Mouse (Mus musculus): ENCODE measurements around the gene Timp2. TPM values are rescaled to one million over a fixed set of nuclear protein-coding genes. Genes with fewer than 3 reads are reported as not detected.

The Timp2 gene
- polyA plus RNA-seq, 1 experiment: 967 TPM

- no peak overlapping the region for H3K4me3 ChIP-seq (ENCODE audit: insufficient read depth, low read length)
- H3K27ac ChIP-seq (ENCODE audit: insufficient read depth, low read length): peak overlapping the region; percentile 85
- H3K4me1 ChIP-seq (ENCODE audit: control insufficient read depth, insufficient read depth, low read length): peaks cover 28% of the 10 kb centered on the region
- TF ChIP-seq POLR2A (IDR thresholded peaks at IDR 0.05; ENCODE audit: low read depth, low read length): no peak
- TF ChIP-seq CTCF (IDR thresholded peaks at IDR 0.05; ENCODE audit: borderline replicate concordance, insufficient read depth, low read length): no peak
Measured at GRCm38 (mm10) chr11:118328511-118328910, 27.0 kb downstream of the Timp2 start.

- no peak overlapping the region for H3K4me3 ChIP-seq (ENCODE audit: insufficient read depth, low read length)
- TF ChIP-seq CTCF (IDR thresholded peaks at IDR 0.05; ENCODE audit: borderline replicate concordance, insufficient read depth, low read length): no peak
- peak; percentile 28 for TF ChIP-seq POLR2A (IDR thresholded peaks at IDR 0.05; ENCODE audit: low read depth, low read length)
- H3K27ac ChIP-seq (ENCODE audit: insufficient read depth, low read length): peak overlapping the region; percentile 88
- H3K4me1 ChIP-seq (ENCODE audit: control insufficient read depth, insufficient read depth, low read length): peaks cover 34% of the 10 kb centered on the region
Measured at GRCm38 (mm10) chr11:118326991-118327971, 28.3 kb downstream of the Timp2 start.

- H3K27ac ChIP-seq (ENCODE audit: insufficient read depth, low read length): peak overlapping the region; percentile 88
- peaks cover 40% of the 10 kb centered on the region for H3K4me1 ChIP-seq (ENCODE audit: control insufficient read depth, insufficient read depth, low read length)
- TF ChIP-seq POLR2A (IDR thresholded peaks at IDR 0.05; ENCODE audit: low read depth, low read length) (no peak), CTCF (IDR thresholded peaks at IDR 0.05; ENCODE audit: borderline replicate concordance, insufficient read depth, low read length) (no peak)
- no peak overlapping the region for H3K4me3 ChIP-seq (ENCODE audit: insufficient read depth, low read length)
Measured at GRCm38 (mm10) chr11:118326491-118326890, 29.0 kb downstream of the Timp2 start.

- peak overlapping the region; percentile 86 for H3K27ac ChIP-seq (ENCODE audit: insufficient read depth, low read length)
- H3K4me3 ChIP-seq (ENCODE audit: insufficient read depth, low read length): no peak overlapping the region
- peaks cover 40% of the 10 kb centered on the region for H3K4me1 ChIP-seq (ENCODE audit: control insufficient read depth, insufficient read depth, low read length)
- TF ChIP-seq POLR2A (IDR thresholded peaks at IDR 0.05; ENCODE audit: low read depth, low read length): no peak
- TF ChIP-seq CTCF (IDR thresholded peaks at IDR 0.05; ENCODE audit: borderline replicate concordance, insufficient read depth, low read length): no peak
Measured at GRCm38 (mm10) chr11:118324541-118324940, 31.0 kb downstream of the Timp2 start.

GRCm38 (mm10) chr11:118323974-118324373 lies 31.6 kb downstream of the Timp2 start:
- TF ChIP-seq CTCF (IDR thresholded peaks at IDR 0.05; ENCODE audit: borderline replicate concordance, insufficient read depth, low read length) (no peak), POLR2A (IDR thresholded peaks at IDR 0.05; ENCODE audit: low read depth, low read length) (no peak)
- Histone ChIP-seq H3K4me3 (ENCODE audit: insufficient read depth, low read length) (no peak overlapping the region), H3K27ac (ENCODE audit: insufficient read depth, low read length) (peak overlapping the region; percentile 86), H3K4me1 (ENCODE audit: control insufficient read depth, insufficient read depth, low read length) (peaks cover 40% of the 10 kb centered on the region)

- no peak overlapping the region for H3K4me3 ChIP-seq (ENCODE audit: insufficient read depth, low read length)
- H3K27ac ChIP-seq (ENCODE audit: insufficient read depth, low read length): no peak overlapping the region
- TF ChIP-seq CTCF (IDR thresholded peaks at IDR 0.05; ENCODE audit: borderline replicate concordance, insufficient read depth, low read length) (no peak), POLR2A (IDR thresholded peaks at IDR 0.05; ENCODE audit: low read depth, low read length) (no peak)
- H3K4me1 ChIP-seq (ENCODE audit: control insufficient read depth, insufficient read depth, low read length): peaks cover 29% of the 10 kb centered on the region
Measured at GRCm38 (mm10) chr11:118322647-118323046, 32.9 kb downstream of the Timp2 start.

- H3K27ac ChIP-seq (ENCODE audit: insufficient read depth, low read length): no peak overlapping the region
- TF ChIP-seq POLR2A (IDR thresholded peaks at IDR 0.05; ENCODE audit: low read depth, low read length): no peak
- no peak for TF ChIP-seq CTCF (IDR thresholded peaks at IDR 0.05; ENCODE audit: borderline replicate concordance, insufficient read depth, low read length)
- H3K4me3 ChIP-seq (ENCODE audit: insufficient read depth, low read length): no peak overlapping the region
- H3K4me1 ChIP-seq (ENCODE audit: control insufficient read depth, insufficient read depth, low read length): peaks cover 29% of the 10 kb centered on the region
Measured at GRCm38 (mm10) chr11:118321971-118322370, 33.6 kb downstream of the Timp2 start.

GRCm38 (mm10) chr11:118321500-118321899 lies 34.0 kb downstream of the Timp2 start:
- H3K4me1 ChIP-seq (ENCODE audit: control insufficient read depth, insufficient read depth, low read length): peaks cover 27% of the 10 kb centered on the region
- no peak overlapping the region for H3K4me3 ChIP-seq (ENCODE audit: insufficient read depth, low read length)
- TF ChIP-seq CTCF (IDR thresholded peaks at IDR 0.05; ENCODE audit: borderline replicate concordance, insufficient read depth, low read length) (no peak), POLR2A (IDR thresholded peaks at IDR 0.05; ENCODE audit: low read depth, low read length) (no peak)
- no peak overlapping the region for H3K27ac ChIP-seq (ENCODE audit: insufficient read depth, low read length)

GRCm38 (mm10) chr11:118318678-118319077 lies 36.9 kb downstream of the Timp2 start:
- TF ChIP-seq CTCF (IDR thresholded peaks at IDR 0.05; ENCODE audit: borderline replicate concordance, insufficient read depth, low read length) (peak; percentile 45; the same call in 1 of the 2 replicates), POLR2A (IDR thresholded peaks at IDR 0.05; ENCODE audit: low read depth, low read length) (no peak)
- H3K27ac ChIP-seq (ENCODE audit: insufficient read depth, low read length): no peak overlapping the region
- H3K4me3 ChIP-seq (ENCODE audit: insufficient read depth, low read length): no peak overlapping the region
- peaks cover 14% of the 10 kb centered on the region for H3K4me1 ChIP-seq (ENCODE audit: control insufficient read depth, insufficient read depth, low read length)

- Histone ChIP-seq H3K4me3 (ENCODE audit: insufficient read depth, low read length) (no peak overlapping the region), H3K27ac (ENCODE audit: insufficient read depth, low read length) (no peak overlapping the region), H3K4me1 (ENCODE audit: control insufficient read depth, insufficient read depth, low read length) (peaks cover 6% of the 10 kb centered on the region; the same call in 1 of the 2 replicates)
- TF ChIP-seq POLR2A (IDR thresholded peaks at IDR 0.05; ENCODE audit: low read depth, low read length) (no peak), CTCF (IDR thresholded peaks at IDR 0.05; ENCODE audit: borderline replicate concordance, insufficient read depth, low read length) (peak; percentile 62; the same call in 1 of the 2 replicates)
Measured at GRCm38 (mm10) chr11:118317129-118317528, 38.4 kb downstream of the Timp2 start.

All from embryonic fibroblast, embryonic 13.5 days (primary cell).